Mouse (Mus musculus) lung, postnatal 0 days (tissue): ENCODE measurements at regions not wholly inside any gene's neighbourhood (a gene's known extent, or its start where the extent isn't known, plus 50 kb on each side); places are given as distances from the start of the nearest gene placed in this dataset.

Source experiments
- CTCF ChIP-seq: IDR thresholded peaks from 2 replicates; pipeline ENCODE4 v1.5.1; 2016; ENCODE audit warnings: antibody characterized with exemption, mild to moderate bottlenecking
- EP300 ChIP-seq: IDR thresholded peaks from 2 replicates; pipeline ENCODE4 v1.6.1; 2016; ENCODE audit warnings: antibody characterized with exemption, mild to moderate bottlenecking, control low read depth

DNA sequence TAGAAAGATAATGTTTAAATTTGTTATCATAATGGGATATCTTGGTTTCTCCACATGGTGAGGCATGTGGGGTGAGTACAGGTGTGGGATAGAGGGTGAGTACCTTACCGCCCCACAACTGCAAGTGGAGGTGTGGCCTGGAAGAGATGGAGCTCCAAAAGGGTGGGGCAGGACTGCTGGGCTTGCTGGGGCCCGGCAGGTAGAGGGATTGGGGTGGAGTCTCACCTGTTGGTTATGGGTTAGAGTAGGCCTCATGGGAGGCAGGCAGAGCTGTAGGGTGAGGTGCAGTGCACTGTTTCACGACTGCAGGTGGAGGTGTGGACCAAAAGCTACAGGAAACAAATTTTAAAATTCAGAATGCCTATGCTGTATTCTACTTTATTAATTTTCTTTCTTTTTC lies 365.7 kb downstream of the Fgf9 start:
- TF ChIP-seq CTCF (no peak), EP300 (no peak)
